Mouse (Mus musculus): ENCODE results near the gene Mtmr12. TPM values are rescaled to one million over a fixed set of nuclear protein-coding genes. Genes with fewer than 3 reads are reported as not detected.
"Not testable (repeated sequence)": the region's sequence is repeated elsewhere in the genome, so short reads cannot be mapped to it uniquely, and the experiment has no call there.

Mtmr12 gene
- total RNA-seq, 2 experiments from 2014 or later, result 17.6 to 24.1 TPM

DNA sequence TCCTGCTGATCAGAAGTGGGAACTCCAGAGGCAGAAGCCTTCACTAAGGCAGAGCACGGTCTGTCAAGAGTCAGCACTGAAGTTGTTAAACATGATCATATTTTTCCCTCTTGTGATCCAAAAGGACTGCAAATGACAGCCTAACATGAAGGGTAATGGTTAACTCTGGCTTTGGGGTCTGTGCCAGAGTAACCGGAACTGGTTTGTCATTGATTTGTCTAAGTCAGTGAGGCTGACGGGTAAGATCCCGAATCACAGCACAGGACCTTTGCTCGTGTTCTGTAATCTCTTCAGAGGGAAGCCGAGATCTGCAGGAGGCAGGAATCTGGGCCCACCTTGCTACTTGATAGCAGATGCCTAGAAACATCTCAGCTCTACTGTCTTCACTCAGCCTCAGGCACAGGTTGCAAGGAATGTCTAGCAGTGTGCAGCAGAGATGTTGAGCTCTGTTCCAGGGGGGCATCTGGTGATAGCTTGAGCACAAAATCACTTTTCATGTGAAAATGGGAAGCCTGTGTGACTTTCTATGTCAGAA lies 2.8 kb downstream of the Mtmr12 start:
- no peak for DNase-seq (ENCODE audit: low spot score in 2 of 2)

DNA sequence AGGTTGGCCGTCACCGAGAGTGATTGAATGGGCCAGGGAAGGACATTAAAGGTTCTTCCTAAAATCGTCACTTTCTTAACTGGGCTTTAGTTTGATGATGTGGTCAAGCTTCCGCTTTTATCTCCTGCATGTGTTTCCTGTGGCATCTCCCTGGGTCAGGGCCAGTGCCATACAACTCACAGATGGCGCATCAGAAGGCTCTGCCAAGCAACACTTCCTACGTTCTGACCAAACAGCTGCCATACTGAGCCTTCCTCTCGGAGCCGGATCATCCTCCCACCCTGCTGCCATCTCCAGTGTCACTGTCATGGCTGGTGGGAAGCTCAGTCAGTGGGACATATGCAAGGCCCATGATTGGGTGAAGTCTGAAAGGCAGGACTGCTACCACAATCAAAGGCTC lies 6.7 kb downstream of the Mtmr12 start:
- no peak for DNase-seq (ENCODE audit: low spot score in 2 of 2)

DNA sequence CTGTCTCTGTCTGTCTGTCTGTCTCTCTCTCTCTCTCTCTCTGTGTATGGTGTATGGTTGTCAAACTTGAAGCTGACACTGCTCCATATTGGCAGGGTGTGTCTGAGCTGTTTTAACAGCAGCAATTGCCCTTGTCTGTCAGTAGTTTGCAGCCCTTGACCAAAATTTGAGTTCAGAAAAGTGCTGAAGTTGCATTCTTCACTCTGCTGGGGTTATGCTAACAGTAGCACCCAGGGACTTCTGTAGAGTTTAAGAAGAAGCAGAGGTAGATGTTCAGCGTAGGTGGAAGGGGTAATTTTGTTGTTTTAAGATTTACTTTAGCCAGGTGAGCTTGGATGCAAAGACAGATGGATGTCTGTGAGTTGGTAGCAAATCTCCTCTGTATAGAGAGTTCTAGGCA lies 7.4 kb downstream of the Mtmr12 start:
- no peak for DNase-seq (ENCODE audit: low spot score in 2 of 2)

DNA sequence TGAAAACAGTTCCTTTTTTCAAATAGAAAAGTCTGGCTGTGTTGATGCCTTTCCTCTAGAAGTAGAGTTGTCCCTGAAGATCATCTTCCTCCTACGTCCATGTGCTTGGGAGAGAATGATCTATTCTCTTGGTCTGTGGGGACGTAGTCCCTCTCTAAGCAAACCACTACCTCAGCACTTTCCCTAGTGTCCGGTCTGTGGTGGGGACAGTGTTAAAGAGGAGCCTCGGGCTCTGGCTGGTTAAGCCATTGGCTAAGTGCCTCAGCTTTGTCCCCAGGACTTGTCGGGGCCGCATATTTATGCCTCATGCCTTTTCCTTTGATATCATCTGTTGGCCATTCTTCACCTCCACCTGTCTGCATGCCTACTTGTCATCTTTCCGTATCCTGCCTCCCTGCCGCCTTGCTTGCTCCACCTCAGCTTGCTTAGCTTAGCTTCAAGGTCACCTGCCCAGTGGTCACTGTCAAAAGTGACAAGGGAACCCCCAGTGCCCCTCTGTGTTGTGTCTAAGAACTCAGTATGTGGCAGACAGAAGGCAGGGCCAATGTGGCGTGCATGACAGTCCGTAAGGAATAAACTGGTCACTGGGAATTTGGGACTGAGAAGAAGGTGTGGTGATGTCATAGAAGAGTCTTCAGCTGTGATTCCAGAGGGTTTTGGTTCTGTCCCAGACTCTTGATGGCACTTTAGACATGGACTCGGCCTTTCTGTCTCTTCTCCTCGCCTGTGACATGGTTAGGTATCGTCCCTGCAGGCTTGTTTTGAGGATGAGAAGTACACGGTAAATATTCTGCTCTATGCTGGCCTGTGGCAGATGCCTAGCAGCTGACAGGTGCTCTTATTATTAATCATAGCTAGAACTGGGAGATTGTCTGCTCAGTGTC lies 9.9 kb downstream of the Mtmr12 start:
- no peak for DNase-seq (ENCODE audit: low spot score in 2 of 2)

DNA sequence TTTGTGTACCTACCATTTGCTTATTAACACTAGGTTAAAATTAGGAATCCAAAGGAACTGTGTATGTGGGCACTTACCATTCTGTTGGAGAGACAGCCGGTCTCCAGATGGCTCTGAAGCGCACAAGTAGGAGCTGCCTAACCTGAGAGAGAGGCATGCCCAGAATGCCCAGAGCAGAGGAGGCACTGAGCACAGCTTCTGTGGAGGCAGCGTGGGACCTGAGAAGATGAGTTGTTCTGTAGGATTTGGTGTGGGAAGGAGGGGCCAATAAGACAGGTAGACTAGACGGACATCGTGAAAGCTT lies 10.5 kb downstream of the Mtmr12 start:
- no peak for DNase-seq (ENCODE audit: low spot score in 2 of 2)

DNA sequence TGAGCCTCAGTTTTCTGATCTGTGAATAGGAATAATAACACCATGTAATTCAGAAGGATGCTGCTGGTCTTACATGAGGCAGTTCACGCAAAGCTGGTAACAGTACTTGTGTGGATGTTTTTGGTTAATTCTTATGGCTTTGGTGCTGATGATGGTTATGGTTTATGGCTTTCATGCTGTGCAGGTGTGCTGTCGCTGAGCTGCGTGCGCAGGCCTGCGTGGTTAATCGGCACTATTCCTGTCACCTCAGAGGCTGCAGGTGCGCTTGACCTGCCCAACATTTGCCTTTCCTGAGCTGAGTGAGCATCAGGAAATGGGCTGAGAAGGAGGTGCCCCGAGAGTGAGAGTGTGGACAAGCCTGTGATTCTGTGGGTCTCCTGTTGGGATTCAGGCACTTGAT lies 11.3 kb downstream of the Mtmr12 start:
- DNase-seq (ENCODE audit: low spot score in 2 of 2), result no peak

DNA sequence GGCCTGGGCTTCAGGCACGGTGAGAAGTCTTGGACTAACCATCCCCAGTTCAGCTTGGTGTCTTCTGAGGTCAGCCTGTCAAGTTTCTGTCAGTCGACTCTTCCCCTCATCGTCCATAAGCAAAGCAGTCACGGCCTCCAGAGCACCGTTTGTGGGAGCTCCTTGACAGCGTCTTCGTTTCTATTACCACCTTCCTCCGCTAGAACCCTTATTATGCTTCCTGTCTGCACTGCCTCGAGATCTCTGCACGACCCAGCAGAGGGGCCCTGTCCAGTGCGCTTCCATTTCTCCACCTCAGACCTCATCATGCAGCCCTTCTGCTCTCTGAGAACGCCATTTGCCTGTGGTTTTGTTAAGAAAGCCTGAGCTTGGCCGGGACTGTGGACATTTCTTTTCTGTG lies 12.0 kb downstream of the Mtmr12 start:
- no peak for DNase-seq (ENCODE audit: low spot score in 2 of 2)

DNA sequence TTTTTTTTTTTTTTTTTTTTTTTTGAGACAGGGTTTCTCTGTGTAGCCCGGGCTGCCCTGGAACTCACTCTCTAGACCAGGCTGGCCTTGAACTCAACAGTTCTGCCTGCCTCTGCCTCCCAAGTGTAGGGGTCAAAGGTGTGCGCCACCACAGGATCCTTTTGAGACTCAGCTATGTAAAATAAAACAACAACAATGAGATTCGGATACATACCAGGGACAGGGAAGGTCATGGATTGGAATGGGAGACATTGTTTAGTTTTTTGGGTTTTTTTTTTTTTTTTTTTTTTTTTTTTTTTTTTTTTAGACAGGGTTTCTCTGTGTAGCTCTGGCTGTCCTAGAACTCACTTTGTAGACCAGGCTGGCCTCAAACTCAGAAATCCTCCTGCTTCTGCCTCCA lies 12.5 kb downstream of the Mtmr12 start:
- not testable (repeated sequence) for DNase-seq (ENCODE audit: low spot score in 2 of 2)

DNA sequence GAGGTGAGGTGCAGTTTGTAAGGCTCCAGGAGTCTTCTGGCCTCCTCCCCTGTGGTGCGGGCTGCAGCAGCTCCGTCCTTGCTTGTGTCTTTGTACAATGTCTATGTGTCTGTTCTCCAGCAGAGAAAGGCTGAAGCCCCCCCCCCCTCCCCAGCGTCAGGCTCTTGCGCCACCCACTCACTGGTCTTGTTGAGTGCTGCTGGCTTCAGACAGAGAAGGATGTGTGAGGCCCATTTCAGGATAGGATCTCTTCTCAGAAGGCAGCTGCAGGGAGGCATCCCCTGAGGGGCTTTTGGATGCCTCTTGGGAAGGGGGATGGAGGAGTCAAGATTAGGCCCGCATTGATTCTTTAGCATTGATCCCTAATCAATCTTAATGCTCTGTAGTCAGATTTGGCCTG lies 13.0 kb downstream of the Mtmr12 start:
- no peak for DNase-seq (ENCODE audit: low spot score in 2 of 2)

DNA sequence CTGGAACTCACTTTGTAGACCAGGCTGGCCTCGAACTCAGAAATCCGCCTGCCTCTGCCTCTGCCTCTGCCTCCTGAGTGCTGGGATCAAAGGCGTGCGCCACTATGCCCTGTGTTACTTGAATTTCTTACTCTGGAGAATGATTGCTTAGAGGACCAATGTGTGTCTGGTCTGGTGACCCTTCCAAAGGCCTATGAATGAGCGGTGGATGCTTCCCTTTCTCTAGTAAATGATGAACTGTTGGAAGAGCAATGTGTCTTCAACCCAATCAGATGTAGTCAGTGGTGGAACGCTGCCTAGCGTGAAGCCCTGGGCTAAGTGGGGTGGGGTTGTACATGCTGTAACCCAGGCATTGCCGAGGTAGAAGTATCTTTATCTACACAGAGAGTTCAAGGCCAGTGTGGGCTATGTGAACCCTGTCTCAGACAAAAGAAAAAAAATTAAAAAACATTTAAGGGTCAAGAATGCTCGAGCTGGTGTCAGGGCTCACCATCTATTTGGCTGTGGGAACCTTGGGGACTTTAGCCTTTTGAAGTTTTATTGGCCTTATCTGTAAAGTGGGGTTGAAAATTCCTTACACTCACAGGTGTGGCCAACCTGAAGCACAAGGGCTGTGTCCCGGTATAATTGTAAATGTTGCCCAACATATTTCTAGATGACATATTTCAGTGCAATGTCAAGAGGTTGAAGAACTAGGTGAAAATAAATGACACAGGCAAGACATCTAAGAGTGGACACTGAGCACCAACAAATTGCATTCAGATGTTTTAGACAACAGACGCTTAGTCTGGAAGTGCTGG lies 14.0 kb downstream of the Mtmr12 start:
- DNase-seq (ENCODE audit: low spot score in 2 of 2), result no peak

DNA sequence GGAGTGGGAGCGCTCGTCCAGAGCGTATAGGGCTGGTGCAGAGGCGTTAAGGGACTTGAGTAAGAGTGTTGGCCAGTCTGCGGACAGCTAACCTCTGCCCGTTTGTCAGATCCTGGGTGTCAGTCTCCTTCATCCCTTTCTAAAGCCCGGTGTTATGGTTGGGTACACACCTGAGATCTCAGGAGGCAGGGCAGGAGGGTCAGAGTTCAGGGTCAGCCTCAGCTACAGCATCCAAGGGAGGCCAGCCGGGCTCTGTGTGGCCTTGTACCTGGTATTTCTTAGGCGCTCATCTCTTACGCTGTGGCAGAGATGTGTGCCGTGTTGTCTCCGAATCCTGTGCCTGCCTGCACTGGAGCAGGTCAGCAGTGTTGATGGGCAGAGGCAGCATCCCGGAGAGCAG lies 16.3 kb downstream of the Mtmr12 start:
- no peak for DNase-seq (ENCODE audit: low spot score in 2 of 2)

DNA sequence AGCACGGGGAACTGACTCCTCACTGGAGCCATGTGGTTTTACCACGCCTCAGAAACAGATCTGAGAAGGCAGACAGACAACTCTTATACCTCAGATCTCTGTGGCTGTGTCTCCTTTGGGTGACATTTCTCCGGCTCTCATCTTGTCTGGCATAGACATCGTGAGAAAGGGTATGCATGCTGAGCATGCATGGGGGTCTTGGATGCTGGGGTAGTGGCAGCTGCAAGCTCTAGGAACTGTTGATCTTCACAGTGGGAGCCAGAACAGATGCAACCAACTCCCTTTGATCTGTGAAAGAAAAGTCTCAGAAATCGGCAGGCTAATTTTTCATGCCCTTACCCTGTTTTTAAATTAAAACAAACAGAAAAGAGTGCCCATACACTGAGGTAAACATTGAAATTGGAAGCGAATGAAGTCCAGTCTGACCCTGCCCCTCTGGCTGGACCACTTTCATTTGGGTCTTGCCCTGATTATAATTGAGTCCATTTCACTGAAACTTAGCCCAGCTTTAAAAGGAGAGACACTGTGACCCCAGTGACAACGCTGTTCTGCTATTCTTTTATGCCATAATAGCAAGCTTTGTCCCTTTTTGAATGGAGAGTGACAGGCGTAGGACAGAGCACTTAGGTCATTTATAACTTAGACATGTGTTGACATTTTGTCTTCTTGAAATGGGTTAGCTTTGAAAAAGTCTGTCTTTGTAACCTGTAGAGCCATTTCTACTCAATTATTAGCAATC lies 17.9 kb downstream of the Mtmr12 start:
- no peak for DNase-seq (ENCODE audit: low spot score in 2 of 2)

DNA sequence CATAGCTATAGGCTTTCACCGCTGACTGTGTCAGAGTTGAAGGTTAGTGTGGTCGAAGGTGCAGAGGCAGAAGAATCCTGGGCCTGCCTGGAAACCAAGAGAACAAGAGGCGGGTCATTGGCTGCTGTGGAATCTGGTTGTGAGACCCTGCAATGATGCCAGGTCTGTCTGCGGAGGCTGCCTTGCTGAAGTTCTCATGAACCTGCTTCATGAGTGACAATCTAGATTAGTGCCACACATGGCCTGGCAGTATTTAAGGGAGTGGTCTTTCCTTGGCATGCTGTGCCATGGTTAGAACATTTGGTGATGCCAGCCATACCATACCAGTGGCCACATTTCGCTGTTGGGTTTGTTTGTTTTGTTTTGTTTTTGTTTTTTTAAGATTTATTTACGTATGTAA lies 18.6 kb downstream of the Mtmr12 start:
- DNase-seq (ENCODE audit: low spot score in 2 of 2), result no peak

DNA sequence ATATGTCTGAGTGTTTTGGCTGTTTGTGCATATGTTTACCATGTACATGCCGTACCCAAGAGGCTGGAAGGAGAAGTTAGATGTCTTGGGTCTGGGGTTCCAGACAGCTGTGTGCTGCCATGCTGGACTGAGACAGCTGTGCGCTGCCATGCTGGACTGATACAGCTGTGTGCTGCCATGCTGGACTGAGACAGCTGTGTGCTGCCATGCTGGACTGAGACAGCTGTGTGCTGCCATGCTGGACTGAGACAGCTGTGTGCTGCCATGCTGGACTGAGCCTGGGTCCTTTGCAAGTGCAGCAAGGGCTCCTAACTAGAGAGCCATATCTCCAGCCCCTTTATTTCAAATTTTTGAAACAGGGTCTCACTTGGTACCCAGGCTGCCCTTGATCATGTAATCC lies 19.4 kb downstream of the Mtmr12 start:
- DNase-seq (ENCODE audit: low spot score in 2 of 2), result no peak

DNA sequence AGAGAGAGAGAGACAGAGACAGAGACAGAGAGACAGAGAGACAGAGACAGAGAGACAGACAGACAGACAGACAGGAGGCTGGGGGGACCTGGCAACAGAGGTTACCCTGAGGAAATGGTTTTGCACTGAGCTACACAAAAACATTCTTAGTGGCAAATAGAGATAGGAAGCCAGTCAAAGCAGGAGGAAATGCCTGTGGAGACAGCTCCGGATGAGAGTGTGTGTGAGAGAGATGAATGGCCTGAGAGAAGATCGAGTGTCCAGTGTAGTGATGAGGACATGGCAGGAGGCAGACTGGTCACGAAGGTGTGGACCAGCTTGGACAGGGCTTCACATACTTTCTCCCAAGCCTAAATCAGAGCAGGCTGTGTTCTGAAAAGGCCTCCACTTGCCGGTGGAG lies 20.2 kb downstream of the Mtmr12 start:
- no peak for DNase-seq (ENCODE audit: low spot score in 2 of 2)

DNA sequence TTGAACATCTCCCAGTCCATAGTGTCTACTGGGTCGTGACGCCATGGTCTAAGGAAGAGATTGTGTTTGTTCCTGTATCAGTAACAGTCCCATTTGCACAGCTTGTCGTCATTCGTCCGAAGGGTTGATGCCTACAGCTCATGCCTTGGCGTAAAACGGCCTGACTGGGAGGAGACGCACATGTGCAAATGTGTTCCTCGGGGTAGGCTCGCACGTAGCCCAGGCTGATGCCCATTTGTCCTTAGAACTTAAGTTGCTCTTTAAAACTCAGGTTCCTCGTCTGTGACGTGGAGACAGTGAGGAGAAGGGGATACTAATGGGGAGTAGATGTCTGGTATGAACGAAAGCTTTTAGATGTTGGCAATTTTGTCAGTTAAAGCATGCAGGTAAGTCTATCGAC lies 22.1 kb downstream of the Mtmr12 start:
- DNase-seq (ENCODE audit: low spot score in 2 of 2), result no peak

DNA sequence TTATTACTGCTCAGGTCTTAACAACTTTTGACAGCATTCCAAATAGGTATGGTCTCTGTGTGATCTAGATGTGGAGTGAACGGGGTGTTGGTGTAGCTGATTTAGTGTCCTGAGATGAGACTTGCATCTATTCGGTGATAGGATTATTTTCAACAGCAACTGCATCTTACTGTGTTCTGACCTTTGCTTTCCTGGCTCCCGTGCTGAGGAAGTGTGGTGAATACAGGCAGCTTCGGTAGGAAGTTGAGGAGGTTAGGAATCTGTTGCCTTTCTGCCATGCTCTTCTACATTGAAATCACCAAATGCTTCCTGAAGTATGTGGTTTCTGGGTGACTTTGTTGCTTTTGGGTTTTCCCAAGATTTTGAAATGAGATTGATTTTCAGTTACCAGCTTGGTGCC lies 22.5 kb downstream of the Mtmr12 start:
- DNase-seq (ENCODE audit: low spot score in 2 of 2), result no peak

DNA sequence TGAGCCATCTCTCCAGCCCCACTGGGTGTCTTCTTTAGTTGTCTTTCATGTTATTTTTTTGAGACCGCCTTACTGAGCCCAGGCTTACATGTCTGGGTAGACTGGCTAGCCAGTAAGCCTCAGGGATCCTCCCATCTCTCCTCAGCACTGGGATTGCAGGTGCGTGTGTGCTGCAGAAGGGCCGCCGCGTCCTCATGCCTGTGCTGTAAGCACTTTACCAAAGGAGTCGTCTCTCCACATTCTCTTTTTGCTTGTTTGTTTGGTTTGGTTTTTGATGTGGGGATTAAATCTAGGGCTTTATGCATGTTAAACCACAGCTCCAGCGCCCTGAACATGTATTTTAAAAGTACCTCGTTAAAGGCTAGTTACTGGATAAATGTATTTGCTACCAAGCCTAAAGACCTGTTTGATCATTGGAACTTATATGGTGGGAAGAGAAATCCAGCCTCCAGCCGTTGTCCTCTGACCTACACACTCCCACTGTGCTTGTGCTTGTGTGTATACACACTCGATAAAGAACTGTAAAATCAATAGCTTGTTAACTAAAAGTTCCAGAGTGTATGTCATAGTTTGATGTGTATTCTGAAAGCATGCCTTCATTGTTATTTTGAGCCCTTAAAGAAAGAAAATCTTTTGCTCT lies 24.9 kb downstream of the Mtmr12 start:
- DNase-seq (ENCODE audit: low spot score in 2 of 2), result no peak

DNA sequence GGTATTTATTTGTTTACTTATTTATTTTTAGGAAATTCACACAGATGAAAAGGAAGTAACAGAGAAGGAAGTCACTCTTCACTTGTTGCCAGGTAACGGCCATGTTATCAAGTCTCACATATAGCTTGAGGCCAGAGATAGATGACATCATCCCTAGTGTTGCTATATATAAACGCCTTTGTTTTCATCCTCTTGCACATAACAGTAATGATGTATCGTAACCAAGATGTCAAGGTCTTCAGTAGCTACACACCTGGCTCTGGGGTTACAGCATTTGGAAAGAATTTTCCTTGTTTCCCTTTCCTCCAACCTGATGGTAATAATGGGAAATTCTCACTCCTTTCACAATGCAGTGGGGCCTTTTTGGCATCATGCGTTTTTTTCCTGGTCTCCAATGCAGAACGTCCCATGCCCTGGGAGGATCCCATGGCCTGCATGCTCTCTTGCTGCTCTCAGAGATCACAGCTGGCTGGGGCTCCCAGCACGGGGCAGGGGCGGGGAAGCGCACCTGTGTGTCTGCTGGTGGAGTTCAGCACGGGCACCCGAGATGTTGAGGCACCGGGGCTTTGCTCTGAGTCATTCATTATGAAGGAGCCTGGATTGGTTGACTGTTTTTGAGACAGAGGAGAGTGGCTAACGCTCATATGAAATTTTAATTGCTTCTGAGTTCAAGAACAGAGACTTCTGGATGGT lies 25.6 kb downstream of the Mtmr12 start:
- DNase-seq (ENCODE audit: low spot score in 2 of 2), result no peak

DNA sequence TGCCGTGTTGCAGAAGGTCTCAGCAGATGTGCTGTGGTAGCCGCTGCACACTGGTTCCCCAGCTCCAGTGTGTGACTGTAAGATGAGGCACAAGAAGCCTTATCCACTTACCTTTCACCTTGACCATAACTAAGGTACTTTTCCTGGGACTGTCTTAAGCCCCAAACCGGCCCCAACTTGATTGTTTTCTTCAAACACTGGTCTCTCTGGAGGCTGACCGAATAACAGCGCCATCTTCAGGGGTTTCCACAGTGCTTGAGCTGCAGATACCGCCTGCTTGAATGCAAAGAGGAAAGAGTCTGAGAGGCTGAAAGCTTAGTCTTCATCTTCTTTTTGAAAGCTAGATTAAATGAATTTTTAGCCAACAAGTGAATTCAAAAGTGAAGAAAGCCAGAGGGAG lies 26.6 kb downstream of the Mtmr12 start:
- no peak for DNase-seq (ENCODE audit: low spot score in 2 of 2)

DNA sequence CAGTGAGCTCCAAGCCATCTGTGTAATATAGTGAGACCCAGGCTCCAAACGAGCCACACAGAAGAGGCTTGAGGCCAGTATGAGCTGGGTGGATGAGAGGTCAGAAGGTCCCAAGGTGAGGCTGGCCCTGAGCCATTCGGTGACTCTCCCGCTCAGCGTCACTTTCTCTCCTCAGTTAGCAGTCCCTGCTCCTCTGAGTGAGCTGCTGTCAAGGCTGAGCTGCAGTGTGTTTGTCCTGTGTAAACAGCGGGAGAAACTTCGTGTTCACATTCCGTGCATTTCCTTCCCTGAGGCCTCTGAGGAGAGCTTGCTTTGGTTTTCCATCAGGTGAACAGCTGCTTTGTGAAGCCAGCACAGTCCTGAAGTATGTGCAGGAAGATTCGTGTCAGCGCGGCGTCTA lies 27.6 kb downstream of the Mtmr12 start:
- DNase-seq (ENCODE audit: low spot score in 2 of 2), result no peak

All from adrenal gland, adult 18-20 months (tissue).